Mouse (Mus musculus) bone marrow, adult 2 months (tissue): ENCODE data around the gene Fancd2. TPM values are rescaled to one million over a fixed set of nuclear protein-coding genes. Genes with fewer than 3 reads are reported as not detected.

Experiments
- H3K27ac ChIP-seq: fragments of 200-500 bp; 2 replicates; pipeline ENCODE4 v1.5.1; 2012; ENCODE audit warnings: low read depth, mild to moderate bottlenecking, control low read depth, inconsistent platforms, low read length; ENCODE audit not compliant: control insufficient read depth, poor library complexity, insufficient read depth
- H3K4me1 ChIP-seq: fragments of 200-500 bp; 2 replicates; pipeline ENCODE4 v1.6.1; 2011; ENCODE audit warnings: low read length; ENCODE audit not compliant: control insufficient read depth, insufficient read depth
- H3K4me3 ChIP-seq: fragments of 200-500 bp; replicated peaks from 2 replicates; pipeline ENCODE3; 2011; ENCODE audit warnings: mild to moderate bottlenecking, low read depth, low read length, control low read depth; ENCODE audit not compliant: control insufficient read depth
- CTCF ChIP-seq: fragments of 200-500 bp; IDR thresholded peaks from 2 replicates; pipeline ENCODE4 v1.5.1; 2011; ENCODE audit warnings: low read length, control low read depth; ENCODE audit not compliant: control insufficient read depth, insufficient read depth
- POLR2A ChIP-seq: fragments of 200-500 bp; IDR thresholded peaks from 2 replicates; pipeline ENCODE4 v1.6.1; 2011; ENCODE audit warnings: low read depth, mild to moderate bottlenecking, control low read depth, low read length, borderline replicate concordance; ENCODE audit not compliant: control insufficient read depth
- WGBS: fragments of 180-500 bp; shearing (Covaris S2); methylation state at CpG from one replicate; pipeline ENCODE4 v1.1.7; 2018; 5-methylcytosine and 5-hydroxymethylcytosine counted together
- polyA plus RNA-seq: library from polyadenylated mRNA; stranded (reverse); fragments of >200 nt; gene quantifications from 2 replicates; pipeline ENCODE4 v1.2.4, GENCODE M21; 2011; ENCODE audit warnings: low replicate concordance; ENCODE audit not compliant: missing spikeins, insufficient read depth, insufficient read length

Gene Fancd2
- polyA plus RNA-seq, 1 experiment: 11.0 TPM

DNA sequence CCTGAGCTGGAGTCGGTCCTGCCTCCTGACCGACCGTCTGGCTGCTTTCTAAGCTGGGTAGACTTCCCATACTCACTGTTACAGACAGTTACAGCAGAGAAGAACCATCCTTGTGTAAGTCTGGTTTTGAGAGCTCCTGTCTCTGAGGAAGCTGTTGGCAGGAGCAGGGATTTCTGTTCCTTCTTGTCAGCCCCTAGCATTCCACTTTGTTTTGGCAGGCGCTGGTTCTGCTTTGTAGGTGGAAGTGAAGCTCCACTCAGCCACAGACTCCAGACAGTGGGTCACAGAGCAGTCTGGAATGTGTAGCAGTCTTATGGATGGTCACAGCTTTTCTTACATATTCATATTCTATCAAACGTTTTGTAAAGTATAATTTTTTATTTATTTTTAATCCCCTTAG, 98.8 kb downstream of the Fancd2 start:
- Histone ChIP-seq H3K4me1 (no peaks in the 10 kb centered on the region; the same call in 1 of the 2 replicates), H3K27ac (no peak overlapping the region), H3K4me3 (no peak overlapping the region)
- WGBS: 71% methylated on average over 5 of the region's 5 CpGs
- TF ChIP-seq CTCF (no peak), POLR2A (no peak)

DNA sequence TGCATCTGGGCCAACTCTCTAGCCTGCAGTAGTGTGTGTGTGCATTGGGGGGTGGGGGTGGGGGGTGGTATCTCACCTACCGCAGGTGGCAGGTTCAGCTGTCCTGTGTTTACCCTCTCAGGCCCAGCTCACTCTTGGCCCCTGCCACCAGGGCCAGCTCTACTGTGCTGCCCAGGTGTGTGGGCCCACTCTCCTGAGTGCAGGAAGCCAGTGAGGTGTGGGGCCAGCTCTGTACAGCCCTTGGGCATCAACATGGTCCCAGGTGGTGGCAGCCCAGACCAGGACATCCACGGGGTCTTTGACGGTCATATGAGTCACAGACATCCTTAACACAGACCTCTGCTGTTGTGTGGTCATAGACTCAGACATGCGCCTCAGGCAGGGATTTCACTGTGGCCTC, 101.4 kb downstream of the Fancd2 start:
- no peaks in the 10 kb centered on the region for H3K4me1 ChIP-seq
- no peak overlapping the region for H3K4me3 ChIP-seq
- 93% methylated on average over 4 of the region's 4 CpGs for WGBS
- TF ChIP-seq POLR2A: no peak
- TF ChIP-seq CTCF: no peak
- H3K27ac ChIP-seq: no peak overlapping the region

DNA sequence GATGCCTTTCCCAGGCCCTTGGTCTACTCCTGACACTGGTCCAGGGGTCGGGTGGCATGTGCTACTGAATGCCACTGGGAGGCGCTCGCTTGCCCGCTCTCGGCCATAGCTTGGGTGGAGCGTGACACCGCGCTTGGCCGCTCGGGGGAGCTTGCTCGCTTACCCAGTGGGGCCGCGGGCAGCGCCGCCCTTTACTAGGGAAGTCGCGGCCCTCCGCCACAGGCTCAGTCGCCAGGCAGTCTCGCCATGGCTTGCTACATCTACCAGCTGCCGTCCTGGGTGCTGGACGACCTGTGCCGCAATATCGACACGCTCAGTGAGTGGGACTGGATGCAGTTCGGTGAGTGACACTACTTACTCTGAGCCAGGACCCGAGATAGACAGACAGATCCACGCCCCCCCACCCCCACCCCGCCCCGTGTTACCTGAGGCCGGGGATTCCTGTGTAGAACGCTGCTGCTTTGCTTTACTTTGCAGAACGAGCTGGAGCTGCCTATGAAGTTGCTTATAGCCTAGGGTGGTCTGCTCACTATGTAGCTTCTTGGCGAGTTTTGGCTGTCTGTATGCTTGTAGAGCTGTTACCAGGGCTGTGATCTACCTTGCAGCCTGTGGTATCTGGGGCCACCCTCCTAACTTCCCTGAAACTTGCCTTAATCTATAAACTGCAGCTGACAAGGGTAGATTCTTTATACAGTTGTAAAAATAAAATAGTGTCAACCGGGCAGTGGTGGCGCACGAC, 107.0 kb downstream of the Fancd2 start, which contains the start of gene Irak2:
Irak2 (plus strand) TSS at position 166 of the 739 bp plus-strand sequence.
- Histone ChIP-seq H3K27ac (peak within 1 kb of the TSS; percentile 49), H3K4me1 (no peaks in the 10 kb centered on the region; the same call in 1 of the 2 replicates), H3K4me3 (peak within 1 kb of the TSS; percentile 91)
- peak; percentile 96 for TF ChIP-seq CTCF
- TF ChIP-seq POLR2A: peak; percentile 93
- WGBS: 3% methylated on average over 37 of the region's 37 CpGs

DNA sequence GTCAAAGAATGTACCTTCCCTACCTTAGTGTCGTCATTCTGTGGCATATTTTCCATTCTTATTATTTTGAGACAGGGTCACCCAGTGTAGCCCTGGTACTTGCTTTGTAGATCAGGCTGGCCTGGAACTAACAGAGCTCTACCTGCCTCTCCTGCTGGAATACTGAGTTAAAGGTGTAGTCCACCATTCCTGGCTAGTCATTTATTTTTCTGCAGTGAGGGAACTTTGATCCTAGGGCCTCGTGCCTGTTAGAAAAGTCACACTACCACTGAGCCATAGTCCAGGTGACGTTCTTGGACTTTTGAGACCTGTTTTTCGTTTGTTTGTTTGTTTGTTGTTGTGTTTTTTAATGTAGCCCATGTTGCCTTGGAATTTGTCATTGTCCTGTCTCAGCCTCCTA, 107.7 kb downstream of the Fancd2 start:
- no peak for TF ChIP-seq CTCF
- TF ChIP-seq POLR2A: no peak
- H3K4me3 ChIP-seq: peak overlapping the region; percentile 37
- H3K4me1 ChIP-seq: peaks cover 1% of the 10 kb centered on the region; the same call in 1 of the 2 replicates
- H3K27ac ChIP-seq: no peak overlapping the region
- 76% methylated on average over 4 of the region's 4 CpGs for WGBS

DNA sequence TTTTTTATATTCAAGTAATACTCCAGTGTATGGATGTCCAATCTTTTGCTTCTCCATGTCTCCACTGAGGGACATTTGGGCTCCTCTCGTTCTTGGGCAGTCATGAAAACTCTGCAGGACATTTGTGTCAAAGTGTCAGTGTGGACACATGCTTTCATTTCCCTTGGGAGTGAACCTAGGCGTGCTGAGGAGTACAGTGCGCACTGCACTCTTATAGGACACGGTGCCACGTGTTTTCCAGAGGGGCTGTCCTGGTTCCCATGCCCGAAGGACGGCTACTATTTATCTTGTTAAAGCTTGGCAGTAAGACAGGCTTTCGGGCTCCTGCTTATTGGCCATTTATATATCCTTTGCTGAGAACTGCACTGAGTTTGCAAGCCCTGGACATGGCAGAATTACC, 111.1 kb downstream of the Fancd2 start:
- TF ChIP-seq CTCF (no peak), POLR2A (no peak)
- Histone ChIP-seq H3K27ac (no peak overlapping the region), H3K4me3 (no peak overlapping the region), H3K4me1 (peaks cover 3% of the 10 kb centered on the region; the same call in 1 of the 2 replicates)
- 91% methylated on average over 8 of the region's 8 CpGs for WGBS

DNA sequence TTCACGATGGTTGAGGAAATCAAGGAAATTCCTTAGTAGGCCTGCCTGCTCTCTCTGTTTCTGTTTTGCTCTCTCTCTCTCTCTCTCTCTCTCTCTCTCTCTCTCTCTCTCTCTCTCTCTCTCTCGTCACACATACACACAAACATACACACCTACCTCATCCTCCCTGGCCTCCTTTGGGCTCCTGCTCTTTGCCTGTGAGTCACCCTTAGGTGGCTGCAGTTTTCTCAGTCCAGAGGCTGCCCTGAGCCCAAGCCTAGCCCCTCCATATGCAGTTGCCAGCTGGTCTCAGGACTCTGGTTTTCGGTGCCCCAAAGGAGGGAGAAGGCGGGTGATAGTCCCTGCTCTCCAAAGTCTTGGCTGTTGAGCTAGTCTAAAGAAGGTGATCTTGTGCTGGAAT, 111.5 kb downstream of the Fancd2 start:
- no peak overlapping the region for H3K27ac ChIP-seq
- TF ChIP-seq CTCF: no peak
- TF ChIP-seq POLR2A: no peak
- H3K4me1 ChIP-seq: peaks cover 3% of the 10 kb centered on the region; the same call in 1 of the 2 replicates
- WGBS: 81% methylated on average over 4 of the region's 4 CpGs
- H3K4me3 ChIP-seq: no peak overlapping the region

DNA sequence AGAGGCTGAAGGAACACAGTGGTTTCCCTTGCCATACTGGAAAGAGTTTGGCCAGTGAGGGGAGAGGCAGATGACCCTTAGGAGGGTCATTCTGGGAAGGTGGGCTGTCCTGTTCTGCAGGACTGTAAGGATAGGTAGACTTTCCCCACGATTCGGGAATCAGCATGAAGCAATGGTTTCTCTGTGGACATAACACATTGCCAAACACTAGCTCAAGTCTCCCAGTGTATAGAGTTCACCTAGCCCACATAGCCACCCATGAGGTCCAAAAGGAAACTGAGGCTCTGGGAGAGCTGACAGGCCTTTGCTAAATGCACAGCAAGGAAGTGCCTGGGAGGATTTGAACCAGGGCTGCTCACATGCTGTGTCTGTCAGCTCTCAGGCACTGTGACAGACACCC, 112.5 kb downstream of the Fancd2 start:
- Histone ChIP-seq H3K4me3 (no peak overlapping the region), H3K4me1 (peaks cover 3% of the 10 kb centered on the region; the same call in 1 of the 2 replicates), H3K27ac (no peak overlapping the region; the same call in 1 of the 2 replicates)
- TF ChIP-seq POLR2A (no peak), CTCF (no peak)
- WGBS: 37% methylated on average over 2 of the region's 2 CpGs

DNA sequence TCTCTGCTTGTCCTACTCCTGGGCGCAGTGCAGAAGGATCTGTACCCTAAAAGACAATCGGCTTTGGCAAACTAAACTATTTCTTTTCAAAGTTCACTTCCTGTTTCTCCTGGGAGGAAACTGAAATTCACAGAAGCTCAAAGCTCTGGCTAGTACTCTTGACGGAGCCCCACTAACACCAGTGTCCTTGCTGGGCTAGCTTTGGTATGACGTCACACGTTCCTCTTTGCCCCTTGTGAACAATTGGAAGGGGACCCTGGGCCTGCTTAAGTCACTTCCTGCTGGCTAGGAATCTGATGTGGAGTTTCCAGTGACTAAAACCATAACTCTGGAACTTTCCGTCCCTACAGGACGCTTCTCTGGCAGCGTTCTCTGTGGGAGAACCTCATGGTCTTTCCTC, 113.3 kb downstream of the Fancd2 start:
- H3K4me3 ChIP-seq: no peak overlapping the region

More for the DNA sequence above, 113.3 kb downstream of the Fancd2 start:
- TF ChIP-seq CTCF (no peak), POLR2A (no peak)
- Histone ChIP-seq H3K27ac (peak overlapping the region; percentile 23), H3K4me1 (peaks cover 3% of the 10 kb centered on the region; the same call in 1 of the 2 replicates)
- WGBS: 35% methylated on average over 8 of the region's 8 CpGs

Other genes starting within 250 kb of the Fancd2 start
- gene Cpne9, start 249.4 kb upstream of the Fancd2 start, polyA plus RNA-seq: 1.1 TPM in 1 of 2 replicates, not detected in the other
- 27.5 and 38.2 TPM in 2 replicates for gene Brpf1, start 224.5 kb upstream of the Fancd2 start, polyA plus RNA-seq
- gene Ogg1, start 204.7 kb upstream of the Fancd2 start, polyA plus RNA-seq: 1.5 and 4.4 TPM in 2 replicates
- 16.0 and 28.6 TPM in 2 replicates for gene Camk1, start 187.7 kb upstream of the Fancd2 start, polyA plus RNA-seq
- gene Tada3, start 153.8 kb upstream of the Fancd2 start, polyA plus RNA-seq: 12.0 and 21.6 TPM in 2 replicates
- gene Arpc4, start 153.6 kb upstream of the Fancd2 start, polyA plus RNA-seq: 136 and 195 TPM in 2 replicates
- 11.9 and 27.7 TPM in 2 replicates for gene Ttll3, start 142.4 kb upstream of the Fancd2 start, polyA plus RNA-seq
- 8.6 and 8.7 TPM in 2 replicates for gene Rpusd3, start 112.3 kb upstream of the Fancd2 start, polyA plus RNA-seq
- 3.2 TPM in 1 of 2 replicates, not detected in the other for gene Cidec, start 95.9 kb upstream of the Fancd2 start, polyA plus RNA-seq
- gene Jagn1, start 89.1 kb upstream of the Fancd2 start, polyA plus RNA-seq: 5.0 and 14.4 TPM in 2 replicates
- gene Il17re, start 73.2 kb upstream of the Fancd2 start, polyA plus RNA-seq: 4.7 and 10.0 TPM in 2 replicates
- not detected in 2 replicates for gene Il17rc, start 60.3 kb upstream of the Fancd2 start, polyA plus RNA-seq
- gene Creld1, start 48.4 kb upstream of the Fancd2 start, polyA plus RNA-seq: 4.7 and 13.4 TPM in 2 replicates
- gene Prrt3, start 29.8 kb upstream of the Fancd2 start, polyA plus RNA-seq: 0.80 TPM in 1 of 2 replicates, not detected in the other
- gene Emc3, start within 50 bp of the Fancd2 start, polyA plus RNA-seq: 16.7 and 30.2 TPM in 2 replicates
- not detected in 2 replicates for gene Fancd2os, start 69.0 kb downstream of the Fancd2 start, polyA plus RNA-seq
- gene Brk1, start 73.1 kb downstream of the Fancd2 start, polyA plus RNA-seq: 65.5 and 112 TPM in 2 replicates
- gene Vhl, start 92.3 kb downstream of the Fancd2 start, polyA plus RNA-seq: 38.5 and 66.7 TPM in 2 replicates
- gene Irak2, start 106.8 kb downstream of the Fancd2 start, polyA plus RNA-seq: 10.0 and 11.9 TPM in 2 replicates
- gene Tatdn2, start 165.4 kb downstream of the Fancd2 start, polyA plus RNA-seq: 61.3 and 112 TPM in 2 replicates
- gene Ghrl, start 188.2 kb downstream of the Fancd2 start, polyA plus RNA-seq: not detected in 2 replicates
- 33.7 and 56.3 TPM in 2 replicates for gene Sec13, start 209.1 kb downstream of the Fancd2 start, polyA plus RNA-seq